Mouse (Mus musculus) liver, adult 2 months (tissue): ENCODE data around the gene Tars. TPM values are rescaled to one million over a fixed set of nuclear protein-coding genes. Genes with fewer than 3 reads are reported as not detected.

Source experiments
- DNase-seq: peaks from one replicate; pipeline ENCODE4 v3.0.0-alpha.2; 2011; ENCODE audit warnings: low read depth, low spot score; ENCODE audit errors: extremely low read depth
- H3K27ac ChIP-seq: fragments of 200-500 bp; replicated peaks from 2 replicates; pipeline ENCODE4 v1.5.1; 2012; ENCODE audit warnings: low read depth, mild to moderate bottlenecking, control low read depth, inconsistent platforms, low read length; ENCODE audit not compliant: insufficient read depth
- H3K27me3 ChIP-seq: fragments of 200-500 bp; 2 replicates; pipeline ENCODE4 v1.6.1; 2012; ENCODE audit warnings: mild to moderate bottlenecking, moderate library complexity, low read length, inconsistent platforms; ENCODE audit not compliant: control insufficient read depth, insufficient read depth
- H3K36me3 ChIP-seq: fragments of 200-500 bp; 2 replicates; pipeline ENCODE4 v1.6.1; 2012; ENCODE audit warnings: low read length, inconsistent platforms; ENCODE audit not compliant: control insufficient read depth, insufficient read depth
- H3K4me1 ChIP-seq: fragments of 200-500 bp; 2 replicates; pipeline ENCODE4 v1.6.1; 2011; ENCODE audit warnings: low read length; ENCODE audit not compliant: control insufficient read depth, insufficient read depth
- H3K4me3 ChIP-seq: fragments of 200-500 bp; 2 replicates; pipeline ENCODE4 v1.5.1; 2011; ENCODE audit warnings: low read depth, mild to moderate bottlenecking, control low read depth, low read length, moderate library complexity; ENCODE audit not compliant: insufficient read depth
- H3K79me2 ChIP-seq: fragments of 200-500 bp; 2 replicates; pipeline ENCODE4 v1.6.1; 2012; ENCODE audit warnings: inconsistent platforms, mild to moderate bottlenecking, low read length, moderate library complexity; ENCODE audit not compliant: control insufficient read depth, insufficient read depth
- H3K9ac ChIP-seq: fragments of 200-500 bp; 2 replicates; pipeline ENCODE4 v1.6.1; 2012; ENCODE audit warnings: low read depth, mild to moderate bottlenecking, control low read depth, inconsistent platforms, low read length
- CTCF ChIP-seq: fragments of 200-500 bp; IDR thresholded peaks from 2 replicates; pipeline ENCODE4 v1.5.1; 2011; ENCODE audit warnings: low read depth, low read length, control low read depth
- POLR2A ChIP-seq: fragments of 200-500 bp; IDR thresholded peaks from 2 replicates; pipeline ENCODE4 v1.6.1; 2011; ENCODE audit warnings: low read length, control low read depth; ENCODE audit not compliant: insufficient read depth; ENCODE audit errors: extremely low read depth
- WGBS: fragments of 180-500 bp; shearing (Covaris S2); methylation state at CpG from one replicate; pipeline ENCODE4 v1.1.7; 2018; 5-methylcytosine and 5-hydroxymethylcytosine counted together
- polyA plus RNA-seq: library from polyadenylated mRNA; depleted of rRNA; stranded (reverse); fragments of >200 nt; gene quantifications from 2 replicates; pipeline ENCODE4 v1.2.3, GENCODE M21; 2012; rRNA removed
- total RNA-seq: library from RNA; depleted of rRNA; stranded (reverse); fragments of >200 nt; gene quantifications from 2 replicates; pipeline ENCODE4 v1.2.3, GENCODE M21; 2014; rRNA removed

Tars gene
- total RNA-seq = 49.4 and 52.6 TPM in 2 replicates
- 35.9 and 40.9 TPM in 2 replicates for polyA plus RNA-seq

GRCm38 (mm10) chr15:11399356-11400067 is at the start of gene Tars:
Tars (minus strand) TSS chr15:11399665.
- Histone ChIP-seq H3K27ac (peak within 1 kb of the TSS; percentile 87), H3K79me2 (peaks cover 19% of the 10 kb centered on the region; the same call in 1 of the 2 replicates), H3K4me1 (peaks cover 20% of the 10 kb centered on the region), H3K36me3 (peaks cover 4% of the 10 kb centered on the region; the same call in 1 of the 2 replicates), H3K4me3 (peak within 1 kb of the TSS; percentile 93), H3K9ac (peak within 1 kb of the TSS; percentile 91), H3K27me3 (no peaks in the 10 kb centered on the region)
- TF ChIP-seq POLR2A (peak; percentile 75), CTCF (no peak)
- peak; percentile 99 for DNase-seq
- WGBS = under 1% methylated on average over 42 of the region's 42 CpGs

GRCm38 (mm10) chr15:11437361-11437760 is 37.9 kb upstream of the Tars start:
- Histone ChIP-seq H3K27me3 (no peaks in the 10 kb centered on the region), H3K79me2 (no peaks in the 10 kb centered on the region), H3K27ac (no peak overlapping the region), H3K9ac (no peak overlapping the region), H3K4me3 (no peak overlapping the region), H3K4me1 (no peaks in the 10 kb centered on the region), H3K36me3 (no peaks in the 10 kb centered on the region)
- 46% methylated on average over 4 of the region's 4 CpGs for WGBS
- peak; percentile 64 for DNase-seq
- TF ChIP-seq CTCF (no peak), POLR2A (no peak)

GRCm38 (mm10) chr15:11436709-11437280 is 37.3 kb upstream of the Tars start:
- Histone ChIP-seq H3K9ac (no peak overlapping the region), H3K4me1 (no peaks in the 10 kb centered on the region), H3K36me3 (no peaks in the 10 kb centered on the region), H3K27me3 (no peaks in the 10 kb centered on the region), H3K27ac (no peak overlapping the region), H3K4me3 (no peak overlapping the region), H3K79me2 (no peaks in the 10 kb centered on the region)
- WGBS = 91% methylated on average over 15 of the region's 15 CpGs
- no peak for TF ChIP-seq POLR2A
- TF ChIP-seq CTCF = no peak
- DNase-seq = no peak

- no peak overlapping the region for H3K4me3 ChIP-seq
- H3K9ac ChIP-seq = no peak overlapping the region
- DNase-seq = no peak
- no peak for TF ChIP-seq POLR2A
- no peak for TF ChIP-seq CTCF
- H3K4me1 ChIP-seq = no peaks in the 10 kb centered on the region
- no peaks in the 10 kb centered on the region for H3K27me3 ChIP-seq
- no peak overlapping the region for H3K27ac ChIP-seq
- H3K36me3 ChIP-seq = no peaks in the 10 kb centered on the region
- no peaks in the 10 kb centered on the region for H3K79me2 ChIP-seq
- 80% methylated on average over 2 of the region's 2 CpGs for whole genome bisulfite sequencing
Observed at GRCm38 (mm10) chr15:11426899-11427298, 27.4 kb upstream of the Tars start.

- 93% methylated on average over 1 of the region's 1 CpGs for WGBS
- Histone ChIP-seq H3K4me3 (no peak overlapping the region), H3K27me3 (no peaks in the 10 kb centered on the region), H3K79me2 (no peaks in the 10 kb centered on the region), H3K4me1 (no peaks in the 10 kb centered on the region), H3K36me3 (no peaks in the 10 kb centered on the region), H3K27ac (no peak overlapping the region), H3K9ac (no peak overlapping the region)
- TF ChIP-seq POLR2A = no peak
- TF ChIP-seq CTCF = no peak
- DNase-seq = no peak
Observed at GRCm38 (mm10) chr15:11413484-11413883, 14.0 kb upstream of the Tars start.

GRCm38 (mm10) chr15:11412542-11412941 is 13.1 kb upstream of the Tars start:
- H3K36me3 ChIP-seq = no peaks in the 10 kb centered on the region
- WGBS = 69% methylated on average over 2 of the region's 2 CpGs
- DNase-seq = no peak

More at GRCm38 (mm10) chr15:11412542-11412941, 13.1 kb upstream of the Tars start:
- Histone ChIP-seq H3K27ac (no peak overlapping the region), H3K4me1 (no peaks in the 10 kb centered on the region), H3K9ac (no peak overlapping the region), H3K4me3 (no peak overlapping the region), H3K79me2 (no peaks in the 10 kb centered on the region), H3K27me3 (no peaks in the 10 kb centered on the region)
- no peak for TF ChIP-seq POLR2A
- TF ChIP-seq CTCF = no peak
